Mouse (Mus musculus) intestine, postnatal 0 days (tissue): ENCODE measurements around the gene Foxd1. TPM values are rescaled to one million over a fixed set of nuclear protein-coding genes. Genes with fewer than 3 reads are reported as not detected.

Experiments used
- ATAC-seq: fragments of 200-750 bp; cut with Nextera tagmentation; 2 replicates; pipeline ENCODE4 v1.8.0; 2017; ENCODE audit warnings: mild to moderate bottlenecking, moderate TSS enrichment, moderate library complexity
- H3K27ac ChIP-seq: fragments of 300-500 bp; sonication (generic); 2 replicates; pipeline ENCODE4 v1.5.1; 2014; ENCODE audit warnings: mild to moderate bottlenecking, low read depth, low read length, moderate library complexity
- H3K27me3 ChIP-seq: fragments of 300-500 bp; sonication (generic); replicated peaks from 2 replicates; pipeline ENCODE4 v1.6.1; 2014; ENCODE audit warnings: low read length, mixed read lengths; ENCODE audit not compliant: control insufficient read depth, insufficient read depth
- H3K36me3 ChIP-seq: fragments of 300-500 bp; sonication (generic); 2 replicates; pipeline ENCODE4 v1.6.1; 2014; ENCODE audit warnings: mild to moderate bottlenecking, moderate library complexity; ENCODE audit not compliant: control insufficient read depth, insufficient read depth
- H3K4me1 ChIP-seq: fragments of 300-500 bp; sonication (generic); replicated peaks from 2 replicates; pipeline ENCODE4 v1.6.1; 2014; ENCODE audit warnings: antibody characterized with exemption, low read length, mixed read lengths; ENCODE audit not compliant: control insufficient read depth, insufficient read depth
- H3K4me2 ChIP-seq: fragments of 300-500 bp; sonication (generic); replicated peaks from 2 replicates; pipeline ENCODE4 v1.6.1; 2014; ENCODE audit warnings: low read depth, mild to moderate bottlenecking, moderate library complexity
- H3K4me3 ChIP-seq: fragments of 300-500 bp; sonication (generic); 2 replicates; pipeline ENCODE4 v1.5.1; 2014; ENCODE audit warnings: low read depth, low read length
- H3K9ac ChIP-seq: fragments of 300-500 bp; sonication (generic); 2 replicates; pipeline ENCODE4 v1.6.1; 2014; ENCODE audit warnings: mild to moderate bottlenecking, low read depth, low read length
- H3K9me3 ChIP-seq: fragments of 300-500 bp; sonication (generic); 2 replicates; pipeline ENCODE4 v1.6.1; 2016; ENCODE audit warnings: mixed run types; ENCODE audit not compliant: control insufficient read depth
- CTCF ChIP-seq: sonication (generic); IDR thresholded peaks from 2 replicates; pipeline ENCODE4 v1.5.1; 2016; ENCODE audit warnings: low read depth, mild to moderate bottlenecking, control low read depth, antibody characterized with exemption, moderate library complexity
- WGBS: fragments of 180-500 bp; shearing (Covaris S2); extraction: QIAGEN DNeasy Blood & Tissue Kit; methylation state at CpG from one replicate; pipeline ENCODE4 v1.1.7; 2014; 5-methylcytosine and 5-hydroxymethylcytosine counted together
- polyA plus RNA-seq: library from polyadenylated mRNA; unstranded; fragments of >200 nt; fragmentation: Nextera tagmentation; extraction: Ambion mirVana; gene quantifications from 2 replicates; pipeline ENCODE4 v1.2.1, GENCODE M21; 2015

Gene Foxd1
- polyA plus RNA-seq, 1 experiment from 2014 or later: not detected

GRCm38 (mm10) chr13:98352381-98352975 is 1.6 kb upstream of the Foxd1 start:
- Histone ChIP-seq H3K9ac (no peak overlapping the region), H3K27ac (no peak overlapping the region), H3K4me2 (no peak overlapping the region), H3K4me3 (no peak overlapping the region), H3K36me3 (no peaks in the 10 kb centered on the region), H3K27me3 (peaks cover 74% of the 10 kb centered on the region), H3K4me1 (peaks cover 7% of the 10 kb centered on the region; the same call in 1 of the 2 replicates), H3K9me3 (no peaks in the 10 kb centered on the region)
- ATAC-seq: no peak
- TF ChIP-seq CTCF: no peak
- WGBS: 13% methylated on average over 14 of the region's 14 CpGs

GRCm38 (mm10) chr13:98353709-98354089 is 343 bp upstream of the Foxd1 start:
- WGBS: under 1% methylated on average over 13 of the region's 13 CpGs
- no peak overlapping the region for H3K9ac ChIP-seq

GRCm38 (mm10) chr13:98354871-98355558 is 973 bp downstream of the Foxd1 start:
- H3K9ac ChIP-seq: no peak overlapping the region
- H3K36me3 ChIP-seq: no peaks in the 10 kb centered on the region
- ATAC-seq: no peak
- H3K4me3 ChIP-seq: peak overlapping the region; percentile 48
- H3K27me3 ChIP-seq: peaks cover 97% of the 10 kb centered on the region
- under 1% methylated on average over 86 of the region's 102 CpGs for WGBS
- H3K27ac ChIP-seq: no peak overlapping the region
- peak overlapping the region; percentile 80 for H3K4me2 ChIP-seq
- TF ChIP-seq CTCF: no peak
- peaks cover 7% of the 10 kb centered on the region; the same call in 1 of the 2 replicates for H3K4me1 ChIP-seq
- H3K9me3 ChIP-seq: no peaks in the 10 kb centered on the region

More at GRCm38 (mm10) chr13:98353709-98354089, 343 bp upstream of the Foxd1 start:
- no peak overlapping the region for H3K27ac ChIP-seq
- H3K27me3 ChIP-seq: peaks cover 87% of the 10 kb centered on the region
- peaks cover 7% of the 10 kb centered on the region; the same call in 1 of the 2 replicates for H3K4me1 ChIP-seq
- H3K4me3 ChIP-seq: peak overlapping the region; percentile 48
- TF ChIP-seq CTCF: no peak
- H3K36me3 ChIP-seq: no peaks in the 10 kb centered on the region
- H3K4me2 ChIP-seq: peak overlapping the region; percentile 80
- no peaks in the 10 kb centered on the region for H3K9me3 ChIP-seq
- ATAC-seq: 0 out of 2 replicates have a peak, but pooled peaks have one; percentile 36

- no peaks in the 10 kb centered on the region for H3K36me3 ChIP-seq
- peaks cover 97% of the 10 kb centered on the region for H3K27me3 ChIP-seq
- peaks cover 7% of the 10 kb centered on the region; the same call in 1 of the 2 replicates for H3K4me1 ChIP-seq
- H3K4me3 ChIP-seq: peak overlapping the region; percentile 48
- TF ChIP-seq CTCF: no peak
- H3K9me3 ChIP-seq: no peaks in the 10 kb centered on the region
- ATAC-seq: no peak
- H3K4me2 ChIP-seq: peak overlapping the region; percentile 80
- WGBS: under 1% methylated on average over 59 of the region's 81 CpGs
- H3K27ac ChIP-seq: no peak overlapping the region
- no peak overlapping the region for H3K9ac ChIP-seq
Observed at GRCm38 (mm10) chr13:98355559-98356111, 1.6 kb downstream of the Foxd1 start.

DNA sequence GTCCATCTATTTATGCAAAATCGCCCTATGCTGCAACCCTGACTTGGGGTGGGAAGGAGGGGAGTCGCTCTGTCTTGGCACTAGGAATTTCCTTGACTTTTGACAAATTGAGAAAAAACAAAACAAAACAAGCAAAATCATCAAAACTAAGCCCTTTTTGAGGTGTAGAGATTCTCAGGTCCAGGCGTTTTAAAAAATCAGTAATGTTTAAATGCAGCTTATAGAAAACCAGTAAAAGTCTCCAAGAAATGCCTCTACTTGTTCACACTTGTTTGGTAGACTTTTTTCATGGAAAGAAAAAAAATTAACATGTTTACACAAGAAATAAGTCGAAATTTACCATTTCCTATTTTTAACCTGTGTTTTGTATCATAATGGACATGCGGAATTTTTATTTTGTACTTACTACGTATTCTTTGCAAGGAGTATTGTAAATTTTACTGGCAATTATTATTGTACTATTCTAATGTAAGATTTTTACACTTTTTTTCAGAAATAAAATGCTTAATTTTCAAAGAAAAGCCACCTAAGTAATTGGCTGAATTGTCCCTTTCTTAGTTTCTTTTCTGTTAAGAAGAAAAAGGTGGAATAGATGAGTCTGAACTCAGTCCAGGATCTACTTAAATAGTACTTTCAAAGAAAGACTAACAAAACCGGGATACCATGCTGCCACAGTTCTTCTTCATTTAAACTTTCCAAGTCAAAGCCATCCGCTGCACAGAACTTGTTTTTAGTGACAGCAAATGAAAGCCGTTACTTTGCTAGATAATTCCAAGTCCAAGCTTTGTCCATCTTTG is 2.3 kb downstream of the Foxd1 start:
- Histone ChIP-seq H3K9me3 (no peaks in the 10 kb centered on the region), H3K4me3 (peak overlapping the region; percentile 48), H3K4me1 (peaks cover 7% of the 10 kb centered on the region; the same call in 1 of the 2 replicates), H3K9ac (no peak overlapping the region), H3K36me3 (no peaks in the 10 kb centered on the region), H3K27ac (no peak overlapping the region), H3K4me2 (0 out of 2 replicates have a peak overlapping the region, but pooled peaks have one; percentile 80), H3K27me3 (peaks cover 97% of the 10 kb centered on the region)
- no peak for TF ChIP-seq CTCF
- 8% methylated on average over 9 of the region's 9 CpGs for WGBS
- no peak for ATAC-seq
